Mouse (Mus musculus) intestine, embryonic 14.5 days (tissue): ENCODE measurements at regions not wholly inside any gene's neighbourhood (a gene's known extent, or its start where the extent isn't known, plus 50 kb on each side); places are given as distances from the start of the nearest gene placed in this dataset.

Experiments used
- ATAC-seq: fragments of 200-750 bp; cut with Nextera tagmentation; replicated peaks from 2 replicates; pipeline ENCODE4 v1.8.0; 2017; ENCODE audit warnings: low read depth, moderate number of reproducible peaks, moderate TSS enrichment, moderate library complexity; ENCODE audit not compliant: low FRiP score, low TSS enrichment
- DNase-seq: peaks from one replicate; pipeline ENCODE4 v3.0.0-alpha.2; 2018; ENCODE audit warnings: low spot score
- H3K27ac ChIP-seq: fragments of 300-500 bp; sonication (generic); 2 replicates; pipeline ENCODE4 v1.5.1; 2014; ENCODE audit warnings: low read depth, mild to moderate bottlenecking, control low read depth
- H3K27me3 ChIP-seq: fragments of 300-500 bp; sonication (generic); replicated peaks from 2 replicates; pipeline ENCODE4 v1.6.1; 2014; ENCODE audit warnings: low read length, control low read depth; ENCODE audit not compliant: control insufficient read depth, insufficient read depth
- H3K36me3 ChIP-seq: fragments of 300-500 bp; sonication (generic); 2 replicates; pipeline ENCODE4 v1.6.1; 2014; ENCODE audit warnings: low read length, control low read depth; ENCODE audit not compliant: control insufficient read depth, insufficient read depth
- H3K4me1 ChIP-seq: fragments of 300-500 bp; sonication (generic); replicated peaks from 2 replicates; pipeline ENCODE4 v1.6.1; 2014; ENCODE audit warnings: low read length, control low read depth, mixed read lengths; ENCODE audit not compliant: control insufficient read depth, insufficient read depth
- H3K4me2 ChIP-seq: fragments of 300-500 bp; sonication (generic); 2 replicates; pipeline ENCODE4 v1.6.1; 2014; ENCODE audit warnings: low read length
- H3K4me3 ChIP-seq: fragments of 300-500 bp; sonication (generic); 2 replicates; pipeline ENCODE4 v1.5.1; 2014; ENCODE audit warnings: low read depth, low read length, control low read depth, mixed read lengths
- H3K9ac ChIP-seq: fragments of 300-500 bp; sonication (generic); 2 replicates; pipeline ENCODE4 v1.6.1; 2014; ENCODE audit warnings: mild to moderate bottlenecking, low read length
- H3K9me3 ChIP-seq: fragments of 300-500 bp; sonication (generic); 2 replicates; pipeline ENCODE4 v1.6.1; 2016; ENCODE audit warnings: low read length, control low read depth; ENCODE audit not compliant: control insufficient read depth
- WGBS: fragments of 180-500 bp; shearing (Covaris S2); extraction: QIAGEN DNeasy Blood & Tissue Kit; methylation state at CpG from one replicate; pipeline ENCODE4 v1.1.7; 2014; 5-methylcytosine and 5-hydroxymethylcytosine counted together

GRCm38 (mm10) chr14:68022925-68023324 is 1271.2 kb downstream of the Synb start:
- ATAC-seq (no peak), DNase-seq (no peak)
- H3K27me3 ChIP-seq: no peaks in the 10 kb centered on the region
- WGBS: 86% methylated on average over 10 of the region's 10 CpGs
- H3K4me1 ChIP-seq: no peaks in the 10 kb centered on the region
- H3K9me3 ChIP-seq: no peaks in the 10 kb centered on the region
- no peak overlapping the region for H3K9ac ChIP-seq
- no peak overlapping the region for H3K27ac ChIP-seq
- no peaks in the 10 kb centered on the region for H3K36me3 ChIP-seq
- no peak overlapping the region for H3K4me2 ChIP-seq
- no peak overlapping the region for H3K4me3 ChIP-seq

GRCm38 (mm10) chr14:68021240-68021639 is 1272.9 kb downstream of the Synb start:
- Histone ChIP-seq H3K27me3 (no peaks in the 10 kb centered on the region), H3K9me3 (no peaks in the 10 kb centered on the region), H3K4me1 (no peaks in the 10 kb centered on the region), H3K4me2 (no peak overlapping the region), H3K4me3 (no peak overlapping the region), H3K27ac (no peak overlapping the region), H3K9ac (no peak overlapping the region), H3K36me3 (no peaks in the 10 kb centered on the region)
- DNase-seq (no peak), ATAC-seq (no peak)
- 58% methylated on average over 7 of the region's 7 CpGs for WGBS

GRCm38 (mm10) chr14:68020769-68021168 is 1273.3 kb downstream of the Synb start:
- no peaks in the 10 kb centered on the region for H3K4me1 ChIP-seq
- DNase-seq: no peak
- no peaks in the 10 kb centered on the region for H3K27me3 ChIP-seq
- no peak overlapping the region for H3K4me3 ChIP-seq
- no peaks in the 10 kb centered on the region for H3K36me3 ChIP-seq
- no peak for ATAC-seq
- WGBS: 78% methylated on average over 6 of the region's 6 CpGs
- no peak overlapping the region for H3K4me2 ChIP-seq
- H3K9ac ChIP-seq: no peak overlapping the region
- H3K27ac ChIP-seq: no peak overlapping the region
- no peaks in the 10 kb centered on the region for H3K9me3 ChIP-seq

GRCm38 (mm10) chr14:68018686-68019085 is 1275.4 kb downstream of the Synb start:
- Histone ChIP-seq H3K4me1 (no peaks in the 10 kb centered on the region), H3K27me3 (no peaks in the 10 kb centered on the region), H3K36me3 (no peaks in the 10 kb centered on the region), H3K9me3 (no peaks in the 10 kb centered on the region), H3K4me2 (no peak overlapping the region), H3K4me3 (no peak overlapping the region), H3K27ac (no peak overlapping the region), H3K9ac (no peak overlapping the region)
- DNase-seq (no peak), ATAC-seq (no peak)

GRCm38 (mm10) chr14:67996790-67997417 is 1297.2 kb downstream of the Synb start:
- H3K4me1 ChIP-seq: no peaks in the 10 kb centered on the region
- WGBS: 91% methylated on average over 7 of the region's 7 CpGs
- H3K9me3 ChIP-seq: no peaks in the 10 kb centered on the region
- H3K4me2 ChIP-seq: no peak overlapping the region
- H3K27ac ChIP-seq: no peak overlapping the region
- no peaks in the 10 kb centered on the region for H3K27me3 ChIP-seq
- ATAC-seq: no peak
- DNase-seq: no peak
- no peak overlapping the region for H3K9ac ChIP-seq
- no peak overlapping the region for H3K4me3 ChIP-seq
- no peaks in the 10 kb centered on the region for H3K36me3 ChIP-seq

- Histone ChIP-seq H3K4me1 (no peaks in the 10 kb centered on the region), H3K9me3 (no peaks in the 10 kb centered on the region), H3K36me3 (no peaks in the 10 kb centered on the region), H3K9ac (no peak overlapping the region), H3K27me3 (no peaks in the 10 kb centered on the region), H3K27ac (no peak overlapping the region), H3K4me2 (no peak overlapping the region), H3K4me3 (no peak overlapping the region)
- ATAC-seq: no peak
- no peak for DNase-seq
- 57% methylated on average over 13 of the region's 13 CpGs for WGBS
Measured at GRCm38 (mm10) chr14:67993611-67994051, 1300.5 kb downstream of the Synb start.

- Histone ChIP-seq H3K4me2 (no peak overlapping the region), H3K4me3 (no peak overlapping the region), H3K27ac (no peak overlapping the region), H3K36me3 (no peaks in the 10 kb centered on the region), H3K9me3 (no peaks in the 10 kb centered on the region), H3K4me1 (no peaks in the 10 kb centered on the region), H3K9ac (no peak overlapping the region), H3K27me3 (no peaks in the 10 kb centered on the region)
- DNase-seq (peak; percentile 90), ATAC-seq (no peak)
- 13% methylated on average over 8 of the region's 8 CpGs for WGBS
Measured at GRCm38 (mm10) chr14:67993142-67993541, 1301.0 kb downstream of the Synb start.

GRCm38 (mm10) chr14:67992088-67992487 is 1302.0 kb downstream of the Synb start:
- Histone ChIP-seq H3K4me3 (no peak overlapping the region), H3K36me3 (no peaks in the 10 kb centered on the region), H3K27me3 (no peaks in the 10 kb centered on the region), H3K9me3 (no peaks in the 10 kb centered on the region), H3K4me2 (no peak overlapping the region), H3K4me1 (no peaks in the 10 kb centered on the region), H3K9ac (no peak overlapping the region), H3K27ac (no peak overlapping the region)
- WGBS: 67% methylated on average over 6 of the region's 6 CpGs
- ATAC-seq (no peak), DNase-seq (no peak)

- WGBS: 72% methylated on average over 3 of the region's 3 CpGs
- no peak overlapping the region for H3K27ac ChIP-seq
- H3K4me3 ChIP-seq: no peak overlapping the region
- H3K9me3 ChIP-seq: no peaks in the 10 kb centered on the region
- H3K4me2 ChIP-seq: no peak overlapping the region
- H3K27me3 ChIP-seq: no peaks in the 10 kb centered on the region
- DNase-seq (no peak), ATAC-seq (no peak)
- H3K9ac ChIP-seq: no peak overlapping the region
- H3K4me1 ChIP-seq: no peaks in the 10 kb centered on the region
- H3K36me3 ChIP-seq: no peaks in the 10 kb centered on the region
Measured at GRCm38 (mm10) chr14:67990271-67990670, 1303.8 kb downstream of the Synb start.
